Mouse (Mus musculus) hindbrain, postnatal 0 days (tissue): ENCODE data around the gene Psma7. TPM values are rescaled to one million over a fixed set of nuclear protein-coding genes. Genes with fewer than 3 reads are reported as not detected.

Source experiments
- ATAC-seq: fragments of 200-750 bp; cut with Nextera tagmentation; 2 replicates; pipeline ENCODE4 v1.8.0; 2017; ENCODE audit warnings: mild to moderate bottlenecking, moderate TSS enrichment, moderate library complexity
- DNase-seq: peaks from one replicate; pipeline ENCODE4 v3.0.0-alpha.2; 2015; ENCODE audit warnings: low spot score
- H3K27ac ChIP-seq: fragments of 300-500 bp; sonication (generic); 2 replicates; pipeline ENCODE4 v1.5.1; 2014; ENCODE audit warnings: mild to moderate bottlenecking
- H3K27me3 ChIP-seq: fragments of 300-500 bp; sonication (generic); 2 replicates; pipeline ENCODE4 v1.6.1; 2014; ENCODE audit warnings: low read length, mixed read lengths; ENCODE audit not compliant: insufficient read depth
- H3K36me3 ChIP-seq: fragments of 300-500 bp; sonication (generic); 2 replicates; pipeline ENCODE4 v1.6.1; 2014; ENCODE audit warnings: low read length, mixed read lengths; ENCODE audit not compliant: insufficient read depth
- H3K4me1 ChIP-seq: fragments of 300-500 bp; sonication (generic); 2 replicates; pipeline ENCODE4 v1.6.1; 2014; ENCODE audit warnings: antibody characterized with exemption, low read length, mixed read lengths; ENCODE audit not compliant: insufficient read depth
- H3K4me2 ChIP-seq: fragments of 300-500 bp; sonication (generic); 2 replicates; pipeline ENCODE4 v1.6.1; 2014; ENCODE audit warnings: low read depth, mild to moderate bottlenecking, low read length, moderate library complexity, mixed read lengths
- H3K4me3 ChIP-seq: fragments of 300-500 bp; sonication (generic); 2 replicates; pipeline ENCODE4 v1.5.1; 2014; ENCODE audit warnings: low read length
- H3K9ac ChIP-seq: fragments of 300-500 bp; sonication (generic); replicated peaks from 2 replicates; pipeline ENCODE4 v1.6.1; 2014; ENCODE audit warnings: mild to moderate bottlenecking, low read length, moderate library complexity, mixed read lengths
- H3K9me3 ChIP-seq: fragments of 300-500 bp; sonication (generic); 2 replicates; pipeline ENCODE4 v1.6.1; 2016; ENCODE audit warnings: low read length, mixed read lengths
- CTCF ChIP-seq: IDR thresholded peaks from 2 replicates; pipeline ENCODE4 v1.5.1; 2016; ENCODE audit warnings: antibody characterized with exemption, control low read depth, low read depth
- WGBS: fragments of 180-500 bp; shearing (Covaris S2); extraction: QIAGEN DNeasy Blood & Tissue Kit; methylation state at CpG from one replicate; pipeline ENCODE4 v1.1.7; 2014; 5-methylcytosine and 5-hydroxymethylcytosine counted together
- polyA plus RNA-seq: library from polyadenylated mRNA; unstranded; fragments of >200 nt; fragmentation: Nextera tagmentation; extraction: Ambion mirVana; gene quantifications from 2 replicates; pipeline ENCODE4 v1.2.1, GENCODE M21; 2015
- total RNA-seq: library from RNA; depleted of rRNA; stranded (reverse); fragments of >200 nt; gene quantifications from 2 replicates; pipeline ENCODE4 v1.2.3, GENCODE M21; 2014

Psma7 gene
- total and polyA plus RNA-seq, 2 experiments from 2014 or later = 196 to 585 TPM

DNA sequence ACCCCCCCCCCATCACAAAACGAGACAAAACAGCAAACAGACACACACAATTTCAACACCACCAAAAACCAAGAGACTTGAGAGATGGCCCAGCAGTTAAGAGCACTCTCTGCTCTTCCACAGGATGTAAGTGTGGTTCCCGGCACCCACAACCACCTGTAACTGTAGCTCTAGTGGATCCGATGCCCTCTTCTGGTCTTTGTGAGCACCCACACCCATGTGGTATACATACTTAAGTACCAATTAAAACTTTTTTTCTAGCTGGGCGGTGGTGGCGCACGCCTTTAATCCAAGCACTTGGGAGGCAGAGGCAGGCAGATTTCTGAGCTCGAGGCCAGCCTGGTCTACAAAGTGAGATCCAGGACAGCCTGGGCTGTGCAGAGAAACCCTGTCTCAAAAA, 31.5 kb downstream of the Psma7 start:
- 93% methylated on average over 7 of the region's 7 CpGs for WGBS
- DNase-seq (no peak), ATAC-seq (no peak)
- Histone ChIP-seq H3K4me1 (no peaks in the 10 kb centered on the region), H3K9ac (no peak overlapping the region), H3K36me3 (no peaks in the 10 kb centered on the region), H3K27me3 (no peaks in the 10 kb centered on the region), H3K9me3 (no peaks in the 10 kb centered on the region), H3K4me2 (no peak overlapping the region), H3K4me3 (no peak overlapping the region), H3K27ac (no peak overlapping the region)
- no peak for TF ChIP-seq CTCF

DNA sequence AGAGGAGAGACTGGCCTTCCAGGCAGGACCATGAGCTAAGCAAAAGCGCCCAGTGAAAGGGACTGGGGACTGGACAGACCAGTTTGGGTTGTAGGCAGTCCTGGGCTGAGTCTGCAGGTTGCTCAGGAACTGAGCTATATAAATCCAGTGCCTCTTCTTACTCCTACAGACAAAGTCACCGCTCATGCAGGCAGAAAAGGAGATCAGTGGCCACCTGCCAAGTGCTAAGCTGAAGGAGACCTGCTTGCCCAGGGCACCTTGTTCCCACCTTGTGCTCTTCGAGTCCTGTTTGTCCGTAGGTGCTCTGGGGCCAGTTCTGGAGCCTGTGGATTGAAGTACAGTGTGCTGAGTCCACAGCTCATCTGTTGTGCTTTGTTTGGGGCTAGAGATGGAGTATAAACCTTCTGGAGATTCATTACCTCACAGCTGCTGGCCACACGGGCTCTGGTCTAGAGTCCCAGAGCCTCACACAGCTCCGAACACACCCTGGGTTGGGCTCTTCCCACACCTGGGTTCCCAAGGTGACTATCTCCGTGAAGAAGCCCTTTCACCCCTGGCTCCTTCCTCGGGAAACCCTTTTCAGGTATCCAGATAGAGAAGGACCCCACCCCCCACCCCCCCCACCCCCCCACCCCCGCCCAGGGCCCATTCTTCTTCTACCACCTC, 35.7 kb downstream of the Psma7 start:
- no peak for TF ChIP-seq CTCF
- H3K4me1 ChIP-seq = no peaks in the 10 kb centered on the region
- no peak overlapping the region for H3K27ac ChIP-seq
- no peak overlapping the region for H3K4me3 ChIP-seq
- no peaks in the 10 kb centered on the region for H3K36me3 ChIP-seq
- WGBS = 49% methylated on average over 9 of the region's 9 CpGs
- no peak for DNase-seq
- ATAC-seq = no peak
- H3K27me3 ChIP-seq = no peaks in the 10 kb centered on the region
- no peak overlapping the region for H3K4me2 ChIP-seq
- no peak overlapping the region for H3K9ac ChIP-seq
- H3K9me3 ChIP-seq = no peaks in the 10 kb centered on the region

DNA sequence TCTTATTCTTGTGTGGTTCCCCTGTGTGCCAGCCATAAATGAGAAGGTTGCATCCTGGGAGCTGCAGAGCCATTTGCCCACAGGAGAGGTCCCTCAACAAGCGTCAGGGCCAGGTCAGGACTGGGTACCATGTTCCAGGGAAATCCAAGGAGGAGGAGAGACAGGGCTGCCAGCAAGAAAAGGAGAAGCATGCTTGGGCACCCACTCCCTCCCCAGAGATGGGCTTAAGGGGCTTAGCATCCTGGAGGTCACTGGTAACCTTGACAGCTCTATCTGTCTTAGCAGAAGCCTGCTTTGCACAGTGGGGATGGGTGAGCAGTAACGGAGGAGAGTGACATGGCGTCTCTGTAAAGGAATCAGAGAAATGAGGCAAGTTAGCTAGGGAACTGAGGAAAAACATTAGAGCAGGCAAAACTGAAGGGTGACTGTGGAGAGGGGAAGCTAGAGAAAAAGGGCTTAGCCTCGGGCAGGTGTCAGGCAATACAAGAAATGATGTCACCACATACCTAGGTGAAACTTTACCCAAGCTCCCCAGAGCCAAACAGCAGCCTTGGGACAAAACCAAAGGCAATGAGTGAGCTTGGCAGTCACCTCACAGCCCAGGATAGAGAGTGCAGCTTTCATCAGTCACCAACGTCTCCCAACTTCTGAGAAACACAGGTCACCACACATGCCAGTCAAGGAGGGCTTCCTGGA, 36.4 kb downstream of the Psma7 start:
- H3K4me3 ChIP-seq = no peak overlapping the region
- H3K4me1 ChIP-seq = no peaks in the 10 kb centered on the region
- WGBS = 59% methylated on average over 5 of the region's 5 CpGs
- no peak overlapping the region for H3K4me2 ChIP-seq
- H3K27me3 ChIP-seq = no peaks in the 10 kb centered on the region
- H3K9ac ChIP-seq = no peak overlapping the region
- TF ChIP-seq CTCF = no peak
- ATAC-seq (no peak), DNase-seq (no peak)
- no peak overlapping the region for H3K27ac ChIP-seq
- H3K36me3 ChIP-seq = no peaks in the 10 kb centered on the region
- H3K9me3 ChIP-seq = no peaks in the 10 kb centered on the region

DNA sequence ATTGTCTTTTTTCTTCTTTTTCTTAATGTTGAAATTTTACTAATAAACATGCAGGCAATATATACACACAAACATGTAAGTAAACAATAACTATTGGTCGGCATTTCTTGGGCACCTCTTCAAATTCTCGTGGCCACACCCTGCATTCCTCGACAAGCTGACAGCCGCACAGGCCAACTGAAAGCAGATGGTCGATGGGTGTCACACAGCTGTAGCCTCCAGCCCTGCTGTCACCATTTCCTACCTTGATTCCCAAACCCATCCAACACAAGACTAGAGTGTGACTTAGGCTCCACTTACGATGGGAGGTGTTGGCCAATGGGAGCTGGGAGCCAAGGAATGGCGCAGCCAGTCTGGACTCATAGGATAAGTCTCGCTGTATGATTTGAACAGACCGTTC, 40.6 kb downstream of the Psma7 start:
- no peak overlapping the region for H3K9ac ChIP-seq
- no peak overlapping the region for H3K4me2 ChIP-seq
- H3K4me1 ChIP-seq = no peaks in the 10 kb centered on the region
- H3K27ac ChIP-seq = no peak overlapping the region
- no peaks in the 10 kb centered on the region for H3K36me3 ChIP-seq
- H3K27me3 ChIP-seq = no peaks in the 10 kb centered on the region
- no peak for TF ChIP-seq CTCF
- ATAC-seq (no peak), DNase-seq (no peak)
- no peaks in the 10 kb centered on the region for H3K9me3 ChIP-seq
- 82% methylated on average over 9 of the region's 9 CpGs for WGBS
- no peak overlapping the region for H3K4me3 ChIP-seq

DNA sequence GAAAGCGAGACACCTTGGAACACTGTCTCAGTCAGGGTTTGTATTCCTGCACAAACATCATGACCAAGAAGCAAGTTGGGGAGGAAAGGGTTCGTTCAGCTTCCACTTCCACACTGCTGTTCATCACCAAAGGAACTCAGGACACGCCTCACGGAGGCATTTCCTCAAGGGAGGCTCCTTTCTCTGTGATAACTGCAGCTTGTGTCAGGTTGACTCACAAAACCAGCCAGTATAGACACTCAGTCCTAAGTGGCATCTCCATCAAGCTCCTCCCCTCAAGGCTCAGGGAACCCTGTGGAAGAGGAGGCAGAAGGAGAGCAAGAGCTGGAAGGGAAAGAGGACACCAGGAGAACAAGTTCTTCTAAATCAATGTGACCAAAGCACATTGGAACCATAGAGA, 43.8 kb downstream of the Psma7 start:
- DNase-seq = no peak
- Histone ChIP-seq H3K9me3 (no peaks in the 10 kb centered on the region), H3K9ac (no peak overlapping the region), H3K36me3 (no peaks in the 10 kb centered on the region), H3K4me3 (no peak overlapping the region), H3K27ac (no peak overlapping the region), H3K4me2 (no peak overlapping the region), H3K27me3 (no peaks in the 10 kb centered on the region), H3K4me1 (no peaks in the 10 kb centered on the region)
- no peak for ATAC-seq
- no peak for TF ChIP-seq CTCF
- WGBS = 75% methylated on average over 4 of the region's 4 CpGs

DNA sequence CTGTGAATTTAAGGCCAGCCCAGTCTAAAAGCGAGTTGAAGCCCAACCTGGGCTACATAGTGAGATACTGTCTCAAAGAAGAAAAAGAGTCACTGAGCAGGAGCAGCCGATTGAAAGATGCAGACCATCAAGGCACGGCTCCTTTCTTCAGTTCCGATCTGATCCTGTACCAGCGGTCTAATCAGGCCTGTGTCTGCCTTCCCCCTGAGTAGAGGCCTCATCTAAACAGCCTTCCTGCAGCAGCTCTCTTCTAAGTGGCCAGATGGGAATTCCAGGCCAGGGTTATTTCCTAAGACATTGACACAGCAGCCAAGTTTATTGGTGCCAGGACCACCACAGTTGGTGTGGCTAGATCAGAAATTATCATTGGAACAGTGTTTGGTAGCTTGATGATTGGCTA, 49.2 kb downstream of the Psma7 start:
- no peak overlapping the region for H3K9ac ChIP-seq
- ATAC-seq = no peak
- no peaks in the 10 kb centered on the region for H3K27me3 ChIP-seq
- 83% methylated on average over 5 of the region's 5 CpGs for WGBS
- no peak for DNase-seq
- no peaks in the 10 kb centered on the region for H3K36me3 ChIP-seq
- no peak for TF ChIP-seq CTCF
- no peaks in the 10 kb centered on the region for H3K9me3 ChIP-seq
- H3K4me1 ChIP-seq = no peaks in the 10 kb centered on the region
- H3K27ac ChIP-seq = no peak overlapping the region
- H3K4me2 ChIP-seq = no peak overlapping the region
- no peak overlapping the region for H3K4me3 ChIP-seq

DNA sequence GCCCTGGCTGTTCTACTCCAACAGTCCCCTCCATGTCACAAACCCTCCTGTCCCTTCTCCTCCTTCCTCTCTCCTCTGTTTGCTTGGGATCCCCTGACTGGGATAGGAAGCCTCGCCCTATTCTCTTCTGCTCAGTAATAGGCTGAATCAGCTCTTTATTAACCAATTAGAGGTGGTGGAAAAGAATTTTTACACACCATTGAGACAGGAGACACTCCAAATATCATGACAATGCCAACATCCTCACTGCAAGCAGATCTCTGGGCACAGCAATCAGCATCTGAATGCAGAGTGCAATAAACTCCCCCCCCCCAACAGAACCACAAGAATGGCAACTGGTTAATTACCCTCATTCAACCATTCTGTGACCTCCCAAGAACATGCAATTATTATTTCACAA, 53.1 kb downstream of the Psma7 start:
- 43% methylated on average over 1 of the region's 1 CpGs for WGBS
- no peak for DNase-seq
- TF ChIP-seq CTCF = no peak

More for the DNA sequence above, 53.1 kb downstream of the Psma7 start:
- Histone ChIP-seq H3K36me3 (no peaks in the 10 kb centered on the region), H3K4me1 (no peaks in the 10 kb centered on the region), H3K9me3 (no peaks in the 10 kb centered on the region), H3K4me3 (no peak overlapping the region), H3K27me3 (no peaks in the 10 kb centered on the region), H3K9ac (no peak overlapping the region), H3K27ac (no peak overlapping the region), H3K4me2 (no peak overlapping the region)
- no peak for ATAC-seq
